Mouse (Mus musculus): Measurements from ENCODE around the gene H2afb3. TPM values are rescaled to one million over a fixed set of nuclear protein-coding genes. Genes with fewer than 3 reads are reported as not detected.
A peak's percentile ranks its signal among the peaks of the same experiment; 100 is the strongest.
"Not testable (repeated sequence)": the region's sequence is repeated elsewhere in the genome, so short reads cannot be mapped to it uniquely, and the experiment has no call there.

The H2afb3 gene
- polyA plus RNA-seq (2016; fragmentation: Nextera tagmentation; extraction: Ambion mirVana), result not detected in 2 replicates

- not testable (repeated sequence) for H3K9me3 ChIP-seq; H3K4me3 ChIP-seq; H3K27me3 ChIP-seq (ENCODE audit: insufficient read depth, poor library complexity, severe bottlenecking); H3K27ac ChIP-seq; H3K36me3 ChIP-seq; H3K4me1 ChIP-seq (replicated peaks); DNase-seq (ENCODE audit: low spot score)
- WGBS, result 90% methylated on average over 9 of the region's 10 CpGs
Observed at GRCm38 (mm10) chrX:120312995-120313394, at the start of gene H2afb3. TSS of gene H2afb3 (minus strand) at chrX:120313095.

GRCm38 (mm10) chrX:120301469-120302175, 11.3 kb downstream of the H2afb3 start:
- no peaks in the 10 kb centered on the region for H3K4me1 ChIP-seq (replicated peaks)
- H3K27me3 ChIP-seq (ENCODE audit: insufficient read depth, poor library complexity, severe bottlenecking), result no peaks in the 10 kb centered on the region
- no peaks in the 10 kb centered on the region for H3K36me3 ChIP-seq
- WGBS, result 74% methylated on average over 2 of the region's 2 CpGs
- no peak overlapping the region for H3K4me3 ChIP-seq
- no peaks in the 10 kb centered on the region for H3K9me3 ChIP-seq
- DNase-seq (ENCODE audit: low spot score), result no peak
- no peak overlapping the region for H3K27ac ChIP-seq

GRCm38 (mm10) chrX:120292832-120293750, 19.8 kb downstream of the H2afb3 start:
- Histone ChIP-seq H3K9me3 (no peaks in the 10 kb centered on the region), H3K4me3 (peak overlapping the region; percentile 54), H3K27me3 (ENCODE audit: insufficient read depth, poor library complexity, severe bottlenecking) (peaks cover 5% of the 10 kb centered on the region; the same call in 1 of the 2 replicates), H3K27ac (peak overlapping the region; percentile 83), H3K4me1 (replicated peaks) (0 out of 2 replicates have a peak, but pooled peaks cover 3% of the 10 kb centered on the region), H3K36me3 (no peaks in the 10 kb centered on the region)
- 5% methylated on average over 43 of the region's 46 CpGs for WGBS
- DNase-seq (ENCODE audit: low spot score), result peak; percentile 70

GRCm38 (mm10) chrX:120291696-120292095, 21.2 kb downstream of the H2afb3 start:
- H3K27me3 ChIP-seq (ENCODE audit: insufficient read depth, poor library complexity, severe bottlenecking), result peaks cover 5% of the 10 kb centered on the region; the same call in 1 of the 2 replicates
- H3K9me3 ChIP-seq, result no peaks in the 10 kb centered on the region
- no peak overlapping the region for H3K27ac ChIP-seq
- H3K4me1 ChIP-seq (replicated peaks), result 0 out of 2 replicates have a peak, but pooled peaks cover 3% of the 10 kb centered on the region
- no peaks in the 10 kb centered on the region for H3K36me3 ChIP-seq
- DNase-seq (ENCODE audit: low spot score), result peak; percentile 19
- WGBS, result 13% methylated on average over 13 of the region's 13 CpGs
- H3K4me3 ChIP-seq, result peak overlapping the region; percentile 54

- peaks cover 5% of the 10 kb centered on the region; the same call in 1 of the 2 replicates for H3K27me3 ChIP-seq (ENCODE audit: insufficient read depth, poor library complexity, severe bottlenecking)
- H3K4me1 ChIP-seq (replicated peaks), result 0 out of 2 replicates have a peak, but pooled peaks cover 3% of the 10 kb centered on the region
- WGBS, result 13% methylated on average over 18 of the region's 18 CpGs
- H3K4me3 ChIP-seq, result peak overlapping the region; percentile 54
- peak; percentile 12 for DNase-seq (ENCODE audit: low spot score)
- no peaks in the 10 kb centered on the region for H3K9me3 ChIP-seq
- H3K27ac ChIP-seq, result no peak overlapping the region
- no peaks in the 10 kb centered on the region for H3K36me3 ChIP-seq
Observed at GRCm38 (mm10) chrX:120290900-120291280, 22.0 kb downstream of the H2afb3 start.

GRCm38 (mm10) chrX:120290011-120290899, 22.6 kb downstream of the H2afb3 start, which contains the start of gene Pcdh11x:
TSS of gene Pcdh11x (plus strand) at chrX:120290259.
- H3K27me3 ChIP-seq (ENCODE audit: insufficient read depth, poor library complexity, severe bottlenecking), result peaks cover 5% of the 10 kb centered on the region; the same call in 1 of the 2 replicates
- 0 out of 2 replicates have a peak, but pooled peaks cover 3% of the 10 kb centered on the region for H3K4me1 ChIP-seq (replicated peaks)
- H3K27ac ChIP-seq, result peak within 1 kb of the TSS; percentile 62
- WGBS, result 11% methylated on average over 37 of the region's 40 CpGs
- H3K36me3 ChIP-seq, result no peaks in the 10 kb centered on the region
- H3K4me3 ChIP-seq, result peak within 1 kb of the TSS; percentile 54
- peak; percentile 65 for DNase-seq (ENCODE audit: low spot score)
- no peaks in the 10 kb centered on the region for H3K9me3 ChIP-seq

GRCm38 (mm10) chrX:120287502-120287901, 25.4 kb downstream of the H2afb3 start:
- DNase-seq (ENCODE audit: low spot score), result no peak
- peaks cover 5% of the 10 kb centered on the region; the same call in 1 of the 2 replicates for H3K27me3 ChIP-seq (ENCODE audit: insufficient read depth, poor library complexity, severe bottlenecking)
- 13% methylated on average over 1 of the region's 1 CpGs for WGBS

GRCm38 (mm10) chrX:120285522-120285921, 27.4 kb downstream of the H2afb3 start:
- no peak overlapping the region for H3K27ac ChIP-seq
- no peaks in the 10 kb centered on the region for H3K9me3 ChIP-seq
- H3K4me3 ChIP-seq, result no peak overlapping the region
- 0 out of 2 replicates have a peak, but pooled peaks cover 3% of the 10 kb centered on the region for H3K4me1 ChIP-seq (replicated peaks)
- H3K36me3 ChIP-seq, result no peaks in the 10 kb centered on the region
- H3K27me3 ChIP-seq (ENCODE audit: insufficient read depth, poor library complexity, severe bottlenecking), result no peaks in the 10 kb centered on the region
- no peak for DNase-seq (ENCODE audit: low spot score)

More at GRCm38 (mm10) chrX:120287502-120287901, 25.4 kb downstream of the H2afb3 start:
- Histone ChIP-seq H3K36me3 (no peaks in the 10 kb centered on the region), H3K4me1 (replicated peaks) (0 out of 2 replicates have a peak, but pooled peaks cover 3% of the 10 kb centered on the region), H3K4me3 (no peak overlapping the region), H3K9me3 (no peaks in the 10 kb centered on the region), H3K27ac (no peak overlapping the region)

Other genes with a start within 250 kb of the H2afb3 start
- 1.9 and 3.5 TPM in 2 replicates for gene Pcdh11x, start 22.8 kb downstream of the H2afb3 start, polyA plus RNA-seq (2016; fragmentation: Nextera tagmentation; extraction: Ambion mirVana)